Mouse (Mus musculus) hindbrain, embryonic 11.5 days (tissue): ENCODE measurements around the gene Psmc5. TPM values are rescaled to one million over a fixed set of nuclear protein-coding genes. Genes with fewer than 3 reads are reported as not detected.

Experiments
- ATAC-seq: fragments of 200-750 bp; cut with Nextera tagmentation; 2 replicates; pipeline ENCODE4 v1.8.0; 2017; ENCODE audit warnings: mild to moderate bottlenecking, moderate TSS enrichment, moderate library complexity; ENCODE audit not compliant: low FRiP score
- DNase-seq: peaks from one replicate; pipeline ENCODE4 v3.0.0-alpha.2; 2015; ENCODE audit warnings: low spot score
- H3K27ac ChIP-seq: fragments of 300-500 bp; sonication (generic); 2 replicates; pipeline ENCODE4 v1.5.1; 2014; ENCODE audit warnings: mild to moderate bottlenecking, low read depth, low read length
- H3K27me3 ChIP-seq: fragments of 300-500 bp; sonication (generic); 2 replicates; pipeline ENCODE4 v1.6.1; 2014; ENCODE audit warnings: mild to moderate bottlenecking, low read length, moderate library complexity, mixed read lengths; ENCODE audit not compliant: control insufficient read depth, insufficient read depth
- H3K36me3 ChIP-seq: fragments of 300-500 bp; sonication (generic); 2 replicates; pipeline ENCODE4 v1.6.1; 2014; ENCODE audit warnings: mild to moderate bottlenecking, low read length, moderate library complexity, mixed read lengths; ENCODE audit not compliant: control insufficient read depth, insufficient read depth
- H3K4me1 ChIP-seq: fragments of 300-500 bp; sonication (generic); replicated peaks from 2 replicates; pipeline ENCODE4 v1.6.1; 2014; ENCODE audit warnings: low read length, mixed read lengths; ENCODE audit not compliant: control insufficient read depth, insufficient read depth
- H3K4me2 ChIP-seq: fragments of 300-500 bp; sonication (generic); replicated peaks from 2 replicates; pipeline ENCODE4 v1.6.1; 2014; ENCODE audit warnings: mild to moderate bottlenecking, low read depth, low read length
- H3K4me3 ChIP-seq: fragments of 300-500 bp; sonication (generic); 2 replicates; pipeline ENCODE4 v1.5.1; 2014; ENCODE audit warnings: low read depth, low read length
- H3K9ac ChIP-seq: fragments of 300-500 bp; sonication (generic); 2 replicates; pipeline ENCODE4 v1.6.1; 2014; ENCODE audit warnings: low read depth, low read length
- H3K9me3 ChIP-seq: fragments of 300-500 bp; sonication (generic); 2 replicates; pipeline ENCODE4 v1.6.1; 2016; ENCODE audit warnings: low read length; ENCODE audit not compliant: control insufficient read depth
- WGBS: fragments of 180-500 bp; shearing (Covaris S2); extraction: QIAGEN DNeasy Blood & Tissue Kit; methylation state at CpG from one replicate; pipeline ENCODE4 v1.1.7; 2014; 5-methylcytosine and 5-hydroxymethylcytosine counted together
- polyA plus RNA-seq: library from polyadenylated mRNA; unstranded; fragments of >200 nt; fragmentation: Nextera tagmentation; extraction: Ambion mirVana; gene quantifications from 2 replicates; pipeline ENCODE4 v1.2.1, GENCODE M21; 2014

Gene Psmc5
- polyA plus RNA-seq, 1 experiment from 2014 or later = 381 TPM

DNA sequence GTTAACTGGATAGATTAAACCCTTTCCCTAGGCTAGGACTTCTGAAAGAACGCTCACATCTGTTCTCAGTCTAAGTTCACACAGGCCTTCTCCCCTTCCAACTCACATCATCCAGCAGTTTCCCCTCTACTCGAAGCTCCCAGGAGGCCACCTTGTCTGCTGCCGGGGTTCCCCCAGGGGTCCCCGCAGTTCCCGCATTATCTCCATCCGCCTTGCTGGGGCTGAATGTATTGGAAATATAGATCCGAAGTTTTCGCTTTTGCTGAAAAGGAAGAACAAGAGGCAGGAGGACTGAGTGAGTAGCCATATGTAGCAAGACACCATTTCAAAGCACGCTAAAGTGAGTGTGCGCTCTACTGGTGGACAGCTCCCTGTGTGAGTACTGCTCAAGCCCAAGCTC, 10.5 kb downstream of the Psmc5 start:
- Histone ChIP-seq H3K9me3 (no peaks in the 10 kb centered on the region), H3K9ac (no peak overlapping the region), H3K27me3 (no peaks in the 10 kb centered on the region), H3K4me2 (no peak overlapping the region), H3K36me3 (peaks cover 30% of the 10 kb centered on the region), H3K4me1 (peaks cover 18% of the 10 kb centered on the region), H3K4me3 (no peak overlapping the region), H3K27ac (no peak overlapping the region)
- DNase-seq = no peak
- ATAC-seq = no peak
- 92% methylated on average over 10 of the region's 10 CpGs for WGBS

- Histone ChIP-seq H3K27me3 (no peaks in the 10 kb centered on the region), H3K4me2 (no peak overlapping the region), H3K27ac (peak overlapping the region; percentile 85), H3K36me3 (peaks cover 23% of the 10 kb centered on the region), H3K9ac (no peak overlapping the region), H3K4me3 (no peak overlapping the region), H3K9me3 (no peaks in the 10 kb centered on the region), H3K4me1 (peaks cover 20% of the 10 kb centered on the region)
- WGBS = 67% methylated on average over 15 of the region's 15 CpGs
- DNase-seq = no peak
- no peak for ATAC-seq
Measured at GRCm38 (mm10) chr11:106267311-106267852, 11.4 kb downstream of the Psmc5 start.

DNA sequence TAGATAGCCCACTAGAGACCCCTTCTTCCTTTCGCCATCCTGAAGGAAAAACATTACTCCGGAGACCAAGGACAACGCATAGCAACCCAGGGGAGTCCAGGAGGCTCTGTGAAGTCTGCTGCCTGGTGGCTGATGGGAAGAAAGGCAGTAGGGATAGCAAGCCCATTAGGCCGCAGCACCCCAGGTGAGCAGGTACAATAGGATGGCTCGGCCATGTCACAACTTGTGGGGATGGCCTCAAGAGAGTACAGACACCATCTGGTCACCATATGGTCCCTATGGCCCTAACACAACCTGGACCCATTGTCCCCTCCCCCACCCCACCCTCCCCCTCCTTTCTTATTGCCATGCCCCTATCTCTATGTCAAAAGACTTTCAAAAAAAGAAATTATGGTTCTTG, 11.9 kb downstream of the Psmc5 start:
- no peak for DNase-seq
- Histone ChIP-seq H3K36me3 (peaks cover 23% of the 10 kb centered on the region), H3K4me2 (no peak overlapping the region), H3K9me3 (no peaks in the 10 kb centered on the region), H3K27ac (peak overlapping the region; percentile 85), H3K27me3 (no peaks in the 10 kb centered on the region), H3K4me1 (peaks cover 20% of the 10 kb centered on the region), H3K9ac (peak overlapping the region; percentile 24; the same call in 1 of the 2 replicates), H3K4me3 (no peak overlapping the region)
- 54% methylated on average over 5 of the region's 5 CpGs for WGBS
- ATAC-seq = no peak

- Histone ChIP-seq H3K36me3 (peaks cover 19% of the 10 kb centered on the region), H3K9me3 (no peaks in the 10 kb centered on the region), H3K9ac (peak overlapping the region; percentile 24; the same call in 1 of the 2 replicates), H3K27me3 (no peaks in the 10 kb centered on the region), H3K4me1 (peaks cover 20% of the 10 kb centered on the region), H3K27ac (peak overlapping the region; percentile 85), H3K4me2 (peak overlapping the region; percentile 25; the same call in 1 of the 2 replicates), H3K4me3 (no peak overlapping the region)
- ATAC-seq (no peak), DNase-seq (peak; percentile 48)
- 54% methylated on average over 8 of the region's 8 CpGs for WGBS
Measured at GRCm38 (mm10) chr11:106268326-106269059, 12.5 kb downstream of the Psmc5 start.

- WGBS = 60% methylated on average over 3 of the region's 3 CpGs
- peaks cover 20% of the 10 kb centered on the region for H3K4me1 ChIP-seq
Measured at GRCm38 (mm10) chr11:106269060-106269431, 13.1 kb downstream of the Psmc5 start.

DNA sequence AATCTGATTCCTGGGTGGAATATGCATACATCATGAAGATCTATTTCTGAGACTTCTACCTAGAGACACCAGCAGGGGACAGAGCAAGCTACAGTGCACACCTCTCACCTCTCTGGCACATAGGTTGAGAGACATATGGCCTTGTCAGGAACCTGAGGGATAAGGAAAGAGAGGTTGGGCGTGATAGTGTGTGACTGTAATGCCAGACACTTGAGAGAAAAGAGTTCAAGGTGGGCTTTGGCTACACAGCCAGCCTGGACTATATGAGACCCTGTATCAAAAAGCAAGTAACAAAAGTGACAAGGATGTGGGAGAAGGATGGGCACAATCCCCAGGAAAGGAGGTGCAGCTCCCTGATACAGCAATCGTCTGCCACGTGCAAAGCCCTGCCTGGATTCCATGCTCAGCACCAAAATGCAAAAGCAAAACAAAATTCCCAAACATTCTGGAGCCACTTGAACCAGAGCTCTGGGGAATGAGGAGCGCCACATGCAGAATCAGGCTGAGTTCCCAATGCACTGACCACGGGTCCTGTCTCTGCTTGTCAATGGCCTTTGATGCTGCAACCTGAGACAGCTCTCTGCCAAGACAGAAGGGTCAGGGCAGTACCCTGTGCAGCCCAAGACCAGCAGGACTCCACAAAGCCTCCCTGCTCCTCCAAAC, 15.3 kb downstream of the Psmc5 start:
- no peak overlapping the region for H3K27ac ChIP-seq
- peak overlapping the region; percentile 97 for H3K9ac ChIP-seq
- DNase-seq (no peak), ATAC-seq (no peak)
- WGBS = 40% methylated on average over 5 of the region's 5 CpGs
- H3K9me3 ChIP-seq = no peaks in the 10 kb centered on the region
- H3K4me3 ChIP-seq = peak overlapping the region; percentile 99
- 0 out of 2 replicates have a peak, but pooled peaks cover 4% of the 10 kb centered on the region for H3K36me3 ChIP-seq
- H3K4me1 ChIP-seq = peaks cover 20% of the 10 kb centered on the region
- H3K4me2 ChIP-seq = peak overlapping the region; percentile 77
- H3K27me3 ChIP-seq = no peaks in the 10 kb centered on the region

More at GRCm38 (mm10) chr11:106269060-106269431, 13.1 kb downstream of the Psmc5 start:
- DNase-seq (no peak), ATAC-seq (no peak)
- Histone ChIP-seq H3K27me3 (no peaks in the 10 kb centered on the region), H3K9ac (no peak overlapping the region), H3K4me3 (no peak overlapping the region), H3K9me3 (no peaks in the 10 kb centered on the region), H3K27ac (peak overlapping the region; percentile 85), H3K36me3 (peaks cover 14% of the 10 kb centered on the region), H3K4me2 (0 out of 2 replicates have a peak overlapping the region, but pooled peaks have one; percentile 8)

DNA sequence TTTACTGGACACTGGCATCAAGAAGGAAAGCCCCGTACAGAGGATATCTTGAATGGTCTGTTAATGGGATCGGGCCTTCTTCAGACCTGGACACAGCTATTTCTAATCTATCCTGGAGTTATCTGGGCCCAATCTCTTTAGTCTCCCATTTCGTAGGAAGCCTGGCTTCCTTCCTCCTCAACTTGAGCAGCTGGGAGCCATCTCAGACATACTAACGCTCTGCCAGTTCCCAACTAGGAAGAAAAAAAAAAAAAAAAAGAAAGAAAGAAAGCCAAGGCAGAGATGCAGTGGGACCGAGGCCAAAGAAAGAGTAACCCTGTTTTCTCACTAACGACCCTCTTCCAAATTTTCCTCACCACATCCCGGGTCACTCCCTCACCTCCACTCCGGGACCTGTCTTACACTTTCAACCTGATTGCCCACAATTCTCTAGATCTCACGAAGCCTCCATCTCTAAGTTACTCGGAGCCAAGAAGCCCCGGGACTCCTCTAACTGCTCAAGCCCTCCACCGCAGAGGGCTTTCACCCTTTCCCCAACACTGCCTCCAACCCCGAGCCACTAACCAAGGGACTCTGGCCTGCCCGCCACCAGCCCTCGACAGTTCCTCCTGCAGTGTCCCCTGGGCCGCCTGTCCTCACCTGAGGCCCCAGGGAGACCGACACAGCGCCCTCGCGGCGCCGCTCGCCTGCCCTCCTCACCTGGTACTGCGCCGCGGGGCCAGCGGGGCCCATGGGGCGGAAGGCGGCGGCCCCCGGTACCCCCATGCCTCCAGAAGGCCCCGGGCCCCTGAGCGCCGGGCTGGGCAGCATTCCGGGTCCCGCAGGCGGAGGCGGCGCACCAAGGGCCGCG, 16.1 kb downstream of the Psmc5 start:
- ATAC-seq (no peak; the same call in 1 of the 2 replicates), DNase-seq (peak; percentile 58)
- Histone ChIP-seq H3K9me3 (no peaks in the 10 kb centered on the region), H3K4me2 (peak overlapping the region; percentile 77), H3K9ac (peak overlapping the region; percentile 97), H3K36me3 (no peaks in the 10 kb centered on the region), H3K4me3 (peak overlapping the region; percentile 99), H3K27me3 (no peaks in the 10 kb centered on the region), H3K27ac (peak overlapping the region; percentile 92), H3K4me1 (peaks cover 20% of the 10 kb centered on the region)
- 3% methylated on average over 40 of the region's 41 CpGs for WGBS

- Histone ChIP-seq H3K27ac (peak within 1 kb of the TSS; percentile 92), H3K4me3 (peak within 1 kb of the TSS; percentile 99), H3K36me3 (no peaks in the 10 kb centered on the region), H3K9ac (peak within 1 kb of the TSS; percentile 97), H3K4me1 (peaks cover 17% of the 10 kb centered on the region), H3K4me2 (peak within 1 kb of the TSS; percentile 77), H3K9me3 (no peaks in the 10 kb centered on the region), H3K27me3 (no peaks in the 10 kb centered on the region)
- DNase-seq = peak; percentile 99
- peak; percentile 94 for ATAC-seq
- under 1% methylated on average over 57 of the region's 72 CpGs for WGBS
Measured at GRCm38 (mm10) chr11:106272644-106273310, 16.8 kb downstream of the Psmc5 start, which contains the start of gene Smarcd2. TSS of gene Smarcd2 (minus strand) at chr11:106272972.
